Mouse (Mus musculus) liver, adult 2 months (tissue): Measurements from ENCODE around the gene Gm17087. TPM values are rescaled to one million over a fixed set of nuclear protein-coding genes. Genes with fewer than 3 reads are reported as not detected.

Experiments
- DNase-seq: peaks from one replicate; pipeline ENCODE4 v3.0.0-alpha.2; 2011; ENCODE audit warnings: low read depth, low spot score; ENCODE audit errors: extremely low read depth
- H3K27ac ChIP-seq: fragments of 200-500 bp; replicated peaks from 2 replicates; pipeline ENCODE4 v1.5.1; 2012; ENCODE audit warnings: low read depth, mild to moderate bottlenecking, control low read depth, inconsistent platforms, low read length; ENCODE audit not compliant: insufficient read depth
- H3K27me3 ChIP-seq: fragments of 200-500 bp; 2 replicates; pipeline ENCODE4 v1.6.1; 2012; ENCODE audit warnings: mild to moderate bottlenecking, moderate library complexity, low read length, inconsistent platforms; ENCODE audit not compliant: control insufficient read depth, insufficient read depth
- H3K36me3 ChIP-seq: fragments of 200-500 bp; 2 replicates; pipeline ENCODE4 v1.6.1; 2012; ENCODE audit warnings: low read length, inconsistent platforms; ENCODE audit not compliant: control insufficient read depth, insufficient read depth
- H3K4me1 ChIP-seq: fragments of 200-500 bp; 2 replicates; pipeline ENCODE4 v1.6.1; 2011; ENCODE audit warnings: low read length; ENCODE audit not compliant: control insufficient read depth, insufficient read depth
- H3K4me3 ChIP-seq: fragments of 200-500 bp; 2 replicates; pipeline ENCODE4 v1.5.1; 2011; ENCODE audit warnings: low read depth, mild to moderate bottlenecking, control low read depth, low read length, moderate library complexity; ENCODE audit not compliant: insufficient read depth
- H3K79me2 ChIP-seq: fragments of 200-500 bp; 2 replicates; pipeline ENCODE4 v1.6.1; 2012; ENCODE audit warnings: inconsistent platforms, mild to moderate bottlenecking, low read length, moderate library complexity; ENCODE audit not compliant: control insufficient read depth, insufficient read depth
- H3K9ac ChIP-seq: fragments of 200-500 bp; 2 replicates; pipeline ENCODE4 v1.6.1; 2012; ENCODE audit warnings: low read depth, mild to moderate bottlenecking, control low read depth, inconsistent platforms, low read length
- CTCF ChIP-seq: fragments of 200-500 bp; IDR thresholded peaks from 2 replicates; pipeline ENCODE4 v1.5.1; 2011; ENCODE audit warnings: low read depth, low read length, control low read depth
- POLR2A ChIP-seq: fragments of 200-500 bp; IDR thresholded peaks from 2 replicates; pipeline ENCODE4 v1.6.1; 2011; ENCODE audit warnings: low read length, control low read depth; ENCODE audit not compliant: insufficient read depth; ENCODE audit errors: extremely low read depth
- WGBS: fragments of 180-500 bp; shearing (Covaris S2); methylation state at CpG from one replicate; pipeline ENCODE4 v1.1.7; 2018; 5-methylcytosine and 5-hydroxymethylcytosine counted together
- polyA plus RNA-seq: library from polyadenylated mRNA; depleted of rRNA; stranded (reverse); fragments of >200 nt; gene quantifications from 2 replicates; pipeline ENCODE4 v1.2.3, GENCODE M21; 2012
- total RNA-seq: library from RNA; depleted of rRNA; stranded (reverse); fragments of >200 nt; gene quantifications from 2 replicates; pipeline ENCODE4 v1.2.3, GENCODE M21; 2014

The Gm17087 gene
- total and polyA plus RNA-seq, 2 experiments, result not detected

DNA sequence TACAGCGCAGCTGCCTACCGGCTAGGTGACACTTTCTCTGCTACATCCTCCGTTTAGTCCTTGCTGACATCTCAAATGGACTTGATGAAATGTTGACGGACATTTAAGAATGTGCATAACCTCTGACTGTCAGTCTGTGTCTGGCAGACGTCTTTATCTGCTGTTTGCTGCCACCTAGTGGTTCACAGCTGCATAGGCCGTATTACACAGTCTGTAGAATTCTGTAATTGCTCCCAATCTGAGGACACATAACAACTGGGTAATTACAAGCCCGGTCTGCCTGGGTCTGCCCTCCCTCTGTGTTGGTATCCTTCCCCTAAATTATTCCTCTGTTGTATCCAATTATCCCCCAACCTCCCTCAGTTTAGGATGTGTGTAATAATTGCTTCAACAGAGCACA is 31.0 kb upstream of the Gm17087 start:
- Histone ChIP-seq H3K9ac (no peak overlapping the region), H3K27me3 (no peaks in the 10 kb centered on the region), H3K4me1 (no peaks in the 10 kb centered on the region), H3K79me2 (no peaks in the 10 kb centered on the region), H3K27ac (no peak overlapping the region), H3K36me3 (no peaks in the 10 kb centered on the region), H3K4me3 (no peak overlapping the region)
- DNase-seq, result peak; percentile 47
- WGBS, result 11% methylated on average over 7 of the region's 7 CpGs
- TF ChIP-seq POLR2A (no peak), CTCF (peak; percentile 69)

DNA sequence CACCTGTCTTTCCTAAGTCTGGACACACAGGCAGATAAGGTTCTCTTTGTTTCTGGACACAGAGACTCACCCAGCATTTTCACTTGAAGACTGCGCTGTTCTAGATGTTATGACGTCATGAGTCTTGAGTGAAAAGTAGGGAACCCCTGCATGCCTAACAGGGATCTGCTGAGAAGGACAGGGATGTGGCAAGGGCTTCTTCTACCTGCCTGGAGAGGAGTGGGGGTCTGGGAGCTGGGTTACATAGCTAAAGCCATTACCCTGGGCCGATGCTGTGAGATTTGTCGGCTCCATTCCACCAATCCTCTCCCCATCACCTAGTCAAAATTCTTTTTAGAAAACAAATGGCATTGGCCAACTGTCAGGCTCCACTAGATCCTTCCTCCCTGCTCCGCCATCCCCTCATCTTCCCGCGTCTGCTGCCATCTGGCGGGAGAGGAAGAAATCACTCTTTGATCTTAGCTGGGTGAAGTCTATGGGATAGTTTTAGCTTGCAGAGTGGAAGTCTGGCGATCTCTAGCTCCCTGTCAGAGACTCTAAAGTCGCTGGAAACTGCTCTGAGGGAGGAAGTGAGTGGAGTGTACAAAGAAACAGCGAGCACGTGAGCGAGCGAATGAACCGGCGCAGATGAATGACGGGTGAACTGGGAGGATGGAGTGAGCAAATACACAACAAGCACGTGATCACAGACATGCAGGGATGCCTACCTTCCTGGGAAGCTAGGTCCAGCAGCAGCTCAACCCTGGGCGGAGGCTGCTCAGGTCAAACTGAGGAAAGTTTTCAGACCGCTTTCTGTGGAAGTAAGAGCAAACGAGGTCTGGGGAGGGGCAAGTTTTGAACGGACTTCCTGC is 25.9 kb upstream of the Gm17087 start:
- no peak overlapping the region for H3K27ac ChIP-seq
- H3K27me3 ChIP-seq, result no peaks in the 10 kb centered on the region
- peak; percentile 14 for DNase-seq
- WGBS, result 14% methylated on average over 22 of the region's 22 CpGs
- no peaks in the 10 kb centered on the region for H3K79me2 ChIP-seq
- no peak overlapping the region for H3K4me3 ChIP-seq
- no peak overlapping the region for H3K9ac ChIP-seq
- no peaks in the 10 kb centered on the region for H3K4me1 ChIP-seq
- H3K36me3 ChIP-seq, result no peaks in the 10 kb centered on the region
- TF ChIP-seq POLR2A (no peak), CTCF (peak; percentile 91)

DNA sequence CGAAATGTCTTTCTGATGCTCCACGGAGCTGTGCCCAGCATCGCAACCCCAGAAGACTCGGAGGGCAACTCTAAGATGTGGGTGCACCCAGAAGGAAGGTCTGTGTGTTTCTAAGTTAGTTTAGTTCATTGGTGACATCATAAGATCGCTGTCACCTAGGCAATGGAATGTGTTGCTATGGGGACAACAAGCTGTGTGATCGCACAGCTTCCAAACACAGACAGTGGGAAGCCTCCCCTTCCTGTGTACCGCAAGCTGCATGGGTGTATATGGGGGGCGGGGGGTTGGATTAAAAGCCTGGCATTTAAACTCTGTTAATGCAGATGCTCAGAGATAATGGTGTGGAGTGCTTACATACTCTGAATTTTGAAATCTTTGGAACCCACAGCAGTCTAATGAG is 14.8 kb upstream of the Gm17087 start:
- Histone ChIP-seq H3K4me1 (no peaks in the 10 kb centered on the region), H3K9ac (no peak overlapping the region), H3K36me3 (no peaks in the 10 kb centered on the region), H3K4me3 (no peak overlapping the region), H3K27ac (no peak overlapping the region), H3K27me3 (no peaks in the 10 kb centered on the region), H3K79me2 (no peaks in the 10 kb centered on the region)
- 81% methylated on average over 8 of the region's 8 CpGs for WGBS
- TF ChIP-seq POLR2A, result no peak
- TF ChIP-seq CTCF, result no peak
- no peak for DNase-seq

DNA sequence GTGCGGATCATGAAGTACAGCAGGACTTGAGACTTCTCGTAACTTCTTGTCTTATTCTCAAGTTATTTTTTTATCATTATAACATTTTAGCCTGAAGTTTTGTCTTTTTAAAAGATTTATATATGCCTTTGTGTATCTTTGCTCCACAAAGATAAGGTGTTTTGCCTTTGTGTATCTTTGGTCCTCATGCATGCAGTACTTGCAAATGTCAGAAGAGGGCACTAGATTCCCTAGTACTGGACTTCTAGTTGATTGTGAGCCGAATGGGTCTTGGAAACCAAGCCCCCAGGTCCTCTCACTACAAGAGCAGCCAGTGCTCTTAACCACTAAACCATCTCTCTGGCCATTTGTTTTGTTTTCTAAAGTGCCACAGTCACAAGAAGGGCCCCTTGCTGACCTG is 13.6 kb upstream of the Gm17087 start:
- Histone ChIP-seq H3K4me3 (no peak overlapping the region), H3K79me2 (no peaks in the 10 kb centered on the region), H3K36me3 (no peaks in the 10 kb centered on the region), H3K9ac (no peak overlapping the region), H3K4me1 (no peaks in the 10 kb centered on the region), H3K27me3 (no peaks in the 10 kb centered on the region), H3K27ac (no peak overlapping the region)
- 64% methylated on average over 3 of the region's 3 CpGs for WGBS
- peak; percentile 3 for DNase-seq
- TF ChIP-seq CTCF (no peak), POLR2A (no peak)

DNA sequence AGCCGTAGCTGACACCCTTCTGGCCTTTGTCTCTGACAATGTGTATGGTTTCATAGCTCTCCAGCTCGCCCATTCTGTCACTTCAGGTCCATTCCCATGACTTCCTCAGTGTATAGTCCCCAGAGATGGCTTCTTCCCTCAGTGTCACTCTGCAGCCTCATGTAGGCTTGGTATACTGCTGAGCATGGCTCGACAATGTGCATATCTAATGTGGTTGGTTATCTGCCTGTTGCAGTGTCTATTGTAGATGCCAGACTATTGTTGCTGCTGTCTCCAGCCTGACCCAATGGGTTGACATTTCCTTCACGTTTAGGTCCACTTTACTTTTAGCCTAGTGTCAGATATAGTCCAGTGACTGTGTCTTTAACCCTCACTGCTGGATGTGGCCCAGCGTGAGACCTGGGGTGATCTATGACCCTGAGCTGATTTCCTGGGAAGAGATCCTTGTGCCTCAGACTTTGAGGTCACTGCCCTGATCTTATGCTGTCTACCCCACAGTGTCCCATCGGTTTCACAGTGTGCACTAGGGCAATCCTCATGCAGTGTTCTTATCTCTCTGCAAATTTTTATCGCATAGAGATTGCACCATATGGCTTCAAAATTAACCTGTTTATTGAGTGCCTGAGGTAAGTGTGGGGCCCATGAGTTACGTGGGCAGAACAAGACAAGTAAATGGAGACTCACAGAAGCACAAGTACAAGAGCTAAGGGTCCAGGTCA is 7.0 kb upstream of the Gm17087 start:
- no peak for DNase-seq
- H3K4me1 ChIP-seq, result no peaks in the 10 kb centered on the region
- no peak overlapping the region for H3K4me3 ChIP-seq
- H3K27ac ChIP-seq, result no peak overlapping the region
- H3K36me3 ChIP-seq, result no peaks in the 10 kb centered on the region
- H3K27me3 ChIP-seq, result no peaks in the 10 kb centered on the region
- H3K79me2 ChIP-seq, result no peaks in the 10 kb centered on the region
- no peak overlapping the region for H3K9ac ChIP-seq
- WGBS, result 66% methylated on average over 8 of the region's 8 CpGs
- TF ChIP-seq POLR2A (no peak), CTCF (no peak)

DNA sequence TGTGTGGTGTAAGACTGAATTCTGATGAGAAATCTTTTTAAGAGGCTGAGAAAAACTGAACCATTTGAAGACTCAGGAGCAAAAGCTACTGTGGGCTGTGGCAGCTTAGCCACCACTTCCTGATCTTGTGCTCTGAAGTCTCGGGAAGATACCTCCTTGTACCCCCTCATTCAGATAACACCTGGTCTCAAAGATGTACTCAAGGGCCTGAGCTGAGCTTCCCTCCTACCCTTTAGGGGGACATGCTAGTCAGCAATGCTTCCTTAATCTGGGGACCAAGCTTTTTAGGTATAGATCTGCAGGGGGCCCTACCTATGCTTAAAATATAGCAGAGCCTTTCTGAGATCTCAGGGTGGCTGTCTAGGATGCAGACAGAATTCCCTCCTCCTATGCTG is 3.9 kb downstream of the Gm17087 start:
- H3K79me2 ChIP-seq, result no peaks in the 10 kb centered on the region
- 63% methylated on average over 1 of the region's 1 CpGs for WGBS
- no peak for DNase-seq
- no peaks in the 10 kb centered on the region for H3K4me1 ChIP-seq
- H3K36me3 ChIP-seq, result no peaks in the 10 kb centered on the region
- H3K27ac ChIP-seq, result no peak overlapping the region
- no peak for TF ChIP-seq CTCF
- H3K9ac ChIP-seq, result no peak overlapping the region
- no peak overlapping the region for H3K4me3 ChIP-seq
- no peaks in the 10 kb centered on the region for H3K27me3 ChIP-seq
